Mouse (Mus musculus) neutrophil, adult 65 days (primary cell): ENCODE measurements around the gene St8sia1. TPM values are rescaled to one million over a fixed set of nuclear protein-coding genes. Genes with fewer than 3 reads are reported as not detected.

Source experiments
- total RNA-seq: library from RNA; stranded (reverse); gene quantifications from 2 replicates; pipeline ENCODE4 v1.2.4, GENCODE M21; 2023

St8sia1 gene
- 34.3 and 36.7 TPM in 2 replicates for total RNA-seq

DNA sequence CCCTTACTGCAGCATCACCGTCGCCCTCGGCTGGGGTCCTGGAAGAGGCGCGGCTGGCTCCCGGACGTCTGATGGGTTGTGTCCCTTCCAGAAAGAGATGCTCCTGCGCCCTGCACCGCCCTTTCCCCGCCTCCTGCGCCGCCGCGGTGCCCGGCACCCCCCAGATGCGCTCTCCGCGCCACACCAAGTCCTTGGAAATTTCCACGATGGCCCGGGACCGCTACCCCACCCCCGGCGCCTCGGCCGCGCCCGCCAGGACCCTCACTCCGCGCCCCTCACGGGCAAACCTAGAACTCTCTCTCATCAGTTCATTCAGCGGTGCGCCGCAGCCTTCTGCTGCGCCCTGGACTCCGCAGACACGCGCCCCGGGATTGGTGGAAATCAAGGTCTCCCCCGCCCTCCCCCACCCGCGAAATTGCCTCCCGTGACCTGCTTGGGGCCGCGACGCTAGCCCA is at the start of gene St8sia1:
Gene St8sia1 (minus strand): TSS at position 377 of the 455 bp plus-strand sequence.

GRCm38 (mm10) chr6:142804402-142804801 is 159.8 kb downstream of the St8sia1 start, which contains the start of gene Sult6b2:
TSS of gene Sult6b2 (minus strand) at chr6:142804502.

Other genes with a start within 250 kb of the St8sia1 start
- 33.8 and 36.8 TPM in 2 replicates for gene Cmas, start 207.8 kb downstream of the St8sia1 start, total RNA-seq
- gene Sult6b2, start 159.9 kb downstream of the St8sia1 start, total RNA-seq, result 0.64 TPM in 1 of 2 replicates, not detected in the other
- gene C2cd5, start 135.7 kb upstream of the St8sia1 start, total RNA-seq, result 55.6 and 88.9 TPM in 2 replicates
- 21.8 and 28.7 TPM in 2 replicates for gene Etnk1, start 202.8 kb upstream of the St8sia1 start, total RNA-seq